Mouse (Mus musculus): Measurements from ENCODE around the gene Cs.
"Not testable (repeated sequence)": the region's sequence is repeated elsewhere in the genome, so short reads cannot be mapped to it uniquely, and the experiment has no call there.

Gene Cs

GRCm38 (mm10) chr10:128337306-128338181 is at the start of gene Cs:
Gene Cs (plus strand): TSS chr10:128337734.
- DNase-seq (ENCODE audit: low spot score), result peak; percentile 96

GRCm38 (mm10) chr10:128290594-128290993 is 46.9 kb upstream of the Cs start:
- DNase-seq (ENCODE audit: low spot score), result not testable (repeated sequence)

DNA sequence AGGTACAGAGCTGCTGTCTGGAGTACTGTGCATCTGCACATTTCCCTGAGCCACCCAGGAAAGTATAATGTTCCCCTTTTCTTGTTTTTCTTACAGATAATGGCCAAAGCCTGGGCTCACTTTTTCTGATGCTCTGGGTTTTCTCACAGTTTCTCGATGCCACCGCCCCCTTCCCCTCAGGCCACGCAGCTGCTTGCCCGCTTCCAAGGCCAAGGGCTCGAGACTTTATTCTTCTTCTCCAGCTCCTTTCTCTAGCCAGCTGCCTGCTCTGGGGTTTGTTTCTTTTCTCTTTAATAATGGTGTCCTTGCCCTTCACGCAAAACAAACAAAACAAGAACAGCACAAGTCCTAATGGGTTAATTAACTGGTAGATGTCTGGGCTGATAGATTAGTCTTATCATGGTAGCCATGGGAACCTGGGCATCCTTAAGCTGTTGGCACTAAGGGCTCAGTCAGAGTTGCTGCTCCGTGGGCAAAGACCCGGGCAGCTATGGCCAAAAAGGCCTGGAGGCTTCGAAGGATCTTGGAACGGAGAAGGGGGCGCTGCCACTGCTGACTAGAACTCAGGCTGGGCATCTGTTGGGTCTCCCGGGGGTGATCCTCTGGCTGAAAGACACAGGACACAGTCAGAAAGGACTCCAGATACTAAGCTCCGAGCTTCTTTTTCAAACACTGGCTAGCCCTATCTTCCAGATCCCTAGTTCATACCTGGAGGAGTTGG is 41.0 kb upstream of the Cs start:
- DNase-seq (ENCODE audit: low spot score), result no peak

DNA sequence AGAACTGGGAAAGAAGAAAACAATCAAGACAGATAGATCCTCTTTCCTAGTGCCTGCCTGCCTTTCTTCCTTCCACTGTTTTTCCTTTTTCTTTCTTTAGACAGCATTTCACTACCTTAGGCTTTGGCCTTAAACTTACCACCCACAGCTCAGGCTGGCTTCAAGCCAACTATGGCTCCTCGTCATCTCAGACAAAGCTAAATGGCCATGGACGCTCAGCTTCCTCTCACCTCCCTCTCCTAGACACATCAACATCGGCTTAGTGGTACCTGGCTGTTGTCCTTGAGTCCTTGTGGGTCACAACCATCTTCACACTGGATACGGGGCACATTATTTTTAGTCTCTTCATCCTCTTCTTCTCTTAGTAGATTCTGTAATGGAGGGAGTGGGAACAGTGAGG is 40.3 kb upstream of the Cs start:
- no peak for DNase-seq (ENCODE audit: low spot score)

DNA sequence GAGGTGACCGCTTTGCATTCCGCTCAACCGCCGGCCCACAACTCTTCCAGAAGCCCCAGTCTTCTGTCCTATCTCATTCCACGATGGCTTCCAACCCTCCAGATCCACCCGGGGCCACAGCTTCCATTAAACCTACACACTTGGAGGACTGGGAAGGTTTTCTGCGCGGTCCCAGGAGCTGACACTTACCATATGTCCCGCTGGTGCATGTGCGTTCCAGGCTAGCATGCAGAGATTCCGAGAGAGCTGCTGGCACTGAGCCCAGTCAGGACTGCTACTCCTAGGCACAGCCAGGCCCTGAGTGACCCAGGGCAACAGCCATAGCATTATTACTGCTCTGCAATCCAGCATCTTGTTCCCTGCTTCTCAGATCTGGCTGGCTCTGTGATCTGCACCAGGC is 39.9 kb upstream of the Cs start:
- no peak for DNase-seq (ENCODE audit: low spot score)

DNA sequence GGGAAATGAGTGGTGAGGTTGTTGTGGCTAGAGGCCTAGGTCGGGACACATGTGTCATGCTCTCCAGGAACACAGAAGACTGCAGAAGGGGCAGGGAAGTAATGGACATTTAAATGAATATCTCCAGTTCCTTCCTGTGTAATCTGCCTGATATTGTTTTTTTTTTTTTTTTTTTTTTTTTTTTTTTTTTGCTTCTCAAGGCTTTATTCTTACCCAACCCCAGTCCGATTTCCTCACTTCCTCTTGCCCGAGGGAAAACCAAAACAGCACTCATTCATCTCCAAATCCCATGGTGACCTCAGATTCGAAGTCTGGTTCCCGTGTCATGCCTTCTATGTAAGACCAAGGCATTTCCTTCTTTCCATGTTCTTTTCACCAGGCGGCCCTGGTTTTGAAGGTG is 39.3 kb upstream of the Cs start:
- DNase-seq (ENCODE audit: low spot score), result no peak

DNA sequence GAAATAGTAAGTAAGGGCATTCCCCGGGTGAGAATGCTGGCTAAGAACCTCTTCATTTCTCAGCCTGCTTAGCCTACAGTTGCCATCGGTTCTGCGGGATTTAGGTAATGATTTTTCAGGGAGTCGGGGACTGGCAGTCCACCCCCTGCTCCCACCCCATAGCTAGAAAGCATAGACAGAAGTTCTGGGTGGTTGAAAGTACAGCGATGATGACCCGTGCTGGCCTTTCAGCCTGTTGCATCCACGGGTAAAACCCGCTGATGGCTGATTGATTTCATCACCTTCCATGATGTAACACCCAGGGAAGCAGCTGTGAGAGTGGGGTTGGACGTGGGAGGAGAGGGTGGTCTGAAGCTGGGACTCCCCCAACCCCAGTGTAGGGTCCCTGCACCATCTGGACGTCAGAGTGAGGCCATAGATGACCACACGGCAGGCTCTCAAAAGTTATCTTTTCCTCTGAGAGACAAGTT is 38.8 kb upstream of the Cs start, which contains the start of gene Il23a:
Il23a (minus strand) TSS at position 51 of the 470 bp plus-strand sequence.
- DNase-seq (ENCODE audit: low spot score), result no peak

DNA sequence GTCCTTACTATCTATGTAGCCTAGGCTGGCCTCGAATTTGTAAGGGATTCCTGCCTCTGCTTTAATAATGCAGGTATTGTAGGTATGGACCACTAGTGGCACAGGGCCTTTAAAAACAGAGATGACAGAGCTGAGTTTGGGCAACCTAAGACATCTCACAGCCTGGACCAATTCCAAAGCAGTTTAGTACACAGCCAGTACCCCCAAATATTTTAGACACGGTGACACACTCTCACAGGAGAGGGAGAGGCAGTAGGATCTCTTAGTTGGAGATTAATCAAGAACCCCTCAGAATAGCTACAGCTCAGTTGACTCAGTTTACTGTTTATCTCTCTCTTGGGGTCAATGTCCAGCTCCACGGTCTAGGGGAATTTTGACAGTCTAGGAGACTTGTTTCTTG is 35.2 kb upstream of the Cs start:
- no peak for DNase-seq (ENCODE audit: low spot score)

GRCm38 (mm10) chr10:128302785-128303125 is 34.8 kb upstream of the Cs start:
- no peak for DNase-seq (ENCODE audit: low spot score)

GRCm38 (mm10) chr10:128303126-128304021 is 34.2 kb upstream of the Cs start, which contains the start of gene Pan2:
Gene Pan2 (plus strand): TSS chr10:128303335.
- peak; percentile 99 for DNase-seq (ENCODE audit: low spot score)

GRCm38 (mm10) chr10:128309654-128310053 is 27.9 kb upstream of the Cs start:
- DNase-seq (ENCODE audit: low spot score), result no peak

GRCm38 (mm10) chr10:128310177-128310576 is 27.4 kb upstream of the Cs start:
- no peak for DNase-seq (ENCODE audit: low spot score)

DNA sequence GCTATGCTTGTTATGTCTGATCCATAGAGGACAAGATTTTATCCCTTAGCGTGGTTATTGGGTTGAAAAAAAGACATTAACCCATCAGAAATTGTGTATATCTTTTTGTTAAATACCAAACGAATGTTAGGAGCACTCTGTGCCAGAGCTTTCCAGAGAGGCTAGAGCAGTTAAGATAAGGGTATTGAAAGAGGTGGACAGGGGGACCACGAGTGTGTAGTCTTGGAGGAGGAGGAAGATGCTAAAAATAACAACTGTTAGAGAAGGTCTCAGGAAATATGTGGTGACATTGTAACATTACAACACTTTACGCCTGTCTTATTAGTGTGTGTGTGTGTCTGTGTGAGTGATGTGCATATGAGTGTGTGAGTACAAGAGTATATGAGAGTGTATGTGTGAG is 26.6 kb upstream of the Cs start:
- DNase-seq (ENCODE audit: low spot score), result no peak

- DNase-seq (ENCODE audit: low spot score), result no peak
Measured at GRCm38 (mm10) chr10:128315578-128315977, 22.0 kb upstream of the Cs start.

- DNase-seq (ENCODE audit: low spot score), result no peak
Measured at GRCm38 (mm10) chr10:128321641-128322040, 15.9 kb upstream of the Cs start.

- DNase-seq (ENCODE audit: low spot score), result peak; percentile 83
Measured at GRCm38 (mm10) chr10:128322141-128323108, 15.1 kb upstream of the Cs start, which contains the start of gene Cnpy2. Gene Cnpy2 (plus strand): TSS chr10:128322459.

GRCm38 (mm10) chr10:128323516-128323915 is 14.0 kb upstream of the Cs start:
- DNase-seq (ENCODE audit: low spot score), result no peak

DNA sequence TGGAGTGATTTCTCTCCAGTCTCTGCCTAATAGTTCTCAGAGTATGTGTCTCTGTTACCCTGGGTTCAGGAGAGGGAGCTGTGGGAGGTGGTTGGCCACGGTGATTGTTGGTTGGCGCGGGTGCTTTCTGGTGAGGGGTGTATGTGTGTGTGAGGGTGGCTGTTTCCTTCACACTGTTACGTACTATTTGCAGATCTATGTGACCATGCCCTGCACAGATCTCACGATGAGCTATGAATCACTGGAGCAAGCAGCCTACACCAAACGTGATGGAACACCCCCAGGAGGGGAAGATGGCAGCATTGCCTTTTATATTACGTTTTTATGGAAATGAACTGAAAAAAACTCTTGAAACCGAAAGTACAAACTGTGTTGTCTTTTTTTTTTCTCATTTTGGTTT is 10.7 kb upstream of the Cs start:
- DNase-seq (ENCODE audit: low spot score), result no peak

DNA sequence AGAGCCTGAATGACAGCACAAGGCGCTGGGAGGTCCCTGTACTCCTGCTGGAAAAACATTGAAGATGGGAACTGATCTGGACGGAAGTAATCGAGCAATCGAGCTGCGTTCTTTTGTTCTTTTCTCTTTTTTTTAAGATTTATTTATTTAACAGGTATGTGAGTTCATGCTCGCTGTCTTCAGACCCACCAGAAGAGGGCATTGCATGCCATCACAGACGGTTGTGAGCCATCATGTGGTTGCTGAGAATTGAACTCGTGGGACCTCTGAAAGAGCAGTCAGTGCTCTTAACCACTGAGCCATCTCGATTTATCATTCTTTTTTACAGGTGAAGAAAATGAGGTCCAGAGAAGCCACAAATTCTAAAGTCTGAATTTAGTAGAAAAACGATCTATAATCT is 9.9 kb upstream of the Cs start:
- no peak for DNase-seq (ENCODE audit: low spot score)

DNA sequence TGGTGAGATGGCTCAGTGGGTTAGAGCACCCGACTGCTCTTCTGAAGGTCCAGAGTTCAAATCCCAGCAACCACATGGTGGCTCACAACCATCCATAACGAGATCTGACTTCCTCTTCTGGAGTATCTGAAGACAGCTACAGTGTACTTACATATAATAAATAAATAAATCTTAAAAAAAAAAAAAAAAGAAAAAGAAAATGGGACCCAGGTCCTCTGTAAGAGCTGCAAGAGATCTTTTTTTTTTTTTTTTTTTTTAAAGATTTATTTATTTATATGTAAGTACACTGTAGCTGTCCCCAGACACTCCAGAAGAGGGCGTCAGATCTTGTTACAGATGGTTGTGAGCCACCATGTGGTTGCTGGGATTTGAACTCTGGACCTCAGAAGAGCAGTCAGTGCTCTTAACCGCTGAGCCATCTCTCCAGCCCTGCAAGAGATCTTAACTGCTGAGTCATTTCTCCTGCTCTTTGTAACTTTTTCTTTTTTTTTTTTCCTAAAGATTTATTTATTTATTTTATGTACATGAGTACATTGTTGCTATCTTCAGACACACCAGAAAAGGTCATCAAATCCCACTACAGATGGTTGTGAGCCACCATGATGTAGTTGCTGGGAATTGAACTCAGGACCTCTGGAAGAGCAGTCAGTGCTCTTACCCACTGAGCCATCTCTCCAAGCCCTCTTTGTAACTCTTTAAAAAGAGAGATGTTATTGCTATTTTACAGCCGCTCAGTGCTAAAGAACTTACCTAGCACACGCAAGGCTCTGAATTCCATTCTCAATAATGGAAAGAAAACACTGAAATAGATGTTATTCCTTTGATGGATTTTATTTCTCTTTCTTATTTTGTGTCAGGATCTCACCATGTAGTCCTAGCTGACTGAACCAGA is 4.9 kb upstream of the Cs start:
- not testable (repeated sequence) for DNase-seq (ENCODE audit: low spot score)

All from T-cell, adult 2 months (primary cell).